Mouse (Mus musculus) intestine, postnatal 0 days (tissue): ENCODE measurements around the gene Nfx1. TPM values are rescaled to one million over a fixed set of nuclear protein-coding genes. Genes with fewer than 3 reads are reported as not detected.
A peak's percentile ranks its signal among the peaks of the same experiment; 100 is the strongest.

Source experiments
- ATAC-seq: fragments of 200-750 bp; cut with Nextera tagmentation; 2 replicates; pipeline ENCODE4 v1.8.0; 2017; ENCODE audit warnings: mild to moderate bottlenecking, moderate TSS enrichment, moderate library complexity
- H3K27ac ChIP-seq: fragments of 300-500 bp; sonication (generic); 2 replicates; pipeline ENCODE4 v1.5.1; 2014; ENCODE audit warnings: mild to moderate bottlenecking, low read depth, low read length, moderate library complexity
- H3K27me3 ChIP-seq: fragments of 300-500 bp; sonication (generic); replicated peaks from 2 replicates; pipeline ENCODE4 v1.6.1; 2014; ENCODE audit warnings: low read length, mixed read lengths; ENCODE audit not compliant: control insufficient read depth, insufficient read depth
- H3K36me3 ChIP-seq: fragments of 300-500 bp; sonication (generic); 2 replicates; pipeline ENCODE4 v1.6.1; 2014; ENCODE audit warnings: mild to moderate bottlenecking, moderate library complexity; ENCODE audit not compliant: control insufficient read depth, insufficient read depth
- H3K4me1 ChIP-seq: fragments of 300-500 bp; sonication (generic); replicated peaks from 2 replicates; pipeline ENCODE4 v1.6.1; 2014; ENCODE audit warnings: antibody characterized with exemption, low read length, mixed read lengths; ENCODE audit not compliant: control insufficient read depth, insufficient read depth
- H3K4me2 ChIP-seq: fragments of 300-500 bp; sonication (generic); replicated peaks from 2 replicates; pipeline ENCODE4 v1.6.1; 2014; ENCODE audit warnings: low read depth, mild to moderate bottlenecking, moderate library complexity
- H3K4me3 ChIP-seq: fragments of 300-500 bp; sonication (generic); 2 replicates; pipeline ENCODE4 v1.5.1; 2014; ENCODE audit warnings: low read depth, low read length
- H3K9ac ChIP-seq: fragments of 300-500 bp; sonication (generic); 2 replicates; pipeline ENCODE4 v1.6.1; 2014; ENCODE audit warnings: mild to moderate bottlenecking, low read depth, low read length
- H3K9me3 ChIP-seq: fragments of 300-500 bp; sonication (generic); 2 replicates; pipeline ENCODE4 v1.6.1; 2016; ENCODE audit warnings: mixed run types; ENCODE audit not compliant: control insufficient read depth
- CTCF ChIP-seq: sonication (generic); IDR thresholded peaks from 2 replicates; pipeline ENCODE4 v1.5.1; 2016; ENCODE audit warnings: low read depth, mild to moderate bottlenecking, control low read depth, antibody characterized with exemption, moderate library complexity
- WGBS: fragments of 180-500 bp; shearing (Covaris S2); extraction: QIAGEN DNeasy Blood & Tissue Kit; methylation state at CpG from one replicate; pipeline ENCODE4 v1.1.7; 2014; 5-methylcytosine and 5-hydroxymethylcytosine counted together
- polyA plus RNA-seq: library from polyadenylated mRNA; unstranded; fragments of >200 nt; fragmentation: Nextera tagmentation; extraction: Ambion mirVana; gene quantifications from 2 replicates; pipeline ENCODE4 v1.2.1, GENCODE M21; 2015

Gene Nfx1
- polyA plus RNA-seq, 1 experiment from 2014 or later: 25.9 TPM

DNA sequence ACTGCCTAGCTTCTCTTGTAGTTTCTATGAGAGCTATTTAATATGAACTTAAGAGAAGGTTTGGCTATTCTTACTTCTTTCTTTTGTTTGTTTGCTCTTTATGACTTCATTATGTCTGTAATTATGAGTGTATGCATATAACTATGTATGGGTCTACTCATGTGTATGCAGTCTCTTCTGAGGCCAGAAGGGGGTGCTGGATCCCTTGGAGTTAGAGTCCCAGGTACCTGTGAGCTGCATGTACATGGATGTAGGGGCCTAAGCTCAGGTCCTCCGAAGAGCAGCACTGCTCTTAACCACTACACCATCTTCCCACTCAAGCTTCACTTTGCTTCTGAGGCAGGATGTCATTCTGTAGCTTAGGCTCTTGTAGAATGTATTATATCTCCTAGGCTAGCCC, 17.2 kb upstream of the Nfx1 start:
- peak; percentile 65 for TF ChIP-seq CTCF
- Histone ChIP-seq H3K27me3 (no peaks in the 10 kb centered on the region), H3K9me3 (no peaks in the 10 kb centered on the region), H3K36me3 (peaks cover 68% of the 10 kb centered on the region), H3K4me2 (no peak overlapping the region), H3K27ac (no peak overlapping the region), H3K4me1 (peaks cover 5% of the 10 kb centered on the region; the same call in 1 of the 2 replicates), H3K9ac (no peak overlapping the region), H3K4me3 (no peak overlapping the region)
- 88% methylated on average over 1 of the region's 1 CpGs for WGBS
- no peak for ATAC-seq

DNA sequence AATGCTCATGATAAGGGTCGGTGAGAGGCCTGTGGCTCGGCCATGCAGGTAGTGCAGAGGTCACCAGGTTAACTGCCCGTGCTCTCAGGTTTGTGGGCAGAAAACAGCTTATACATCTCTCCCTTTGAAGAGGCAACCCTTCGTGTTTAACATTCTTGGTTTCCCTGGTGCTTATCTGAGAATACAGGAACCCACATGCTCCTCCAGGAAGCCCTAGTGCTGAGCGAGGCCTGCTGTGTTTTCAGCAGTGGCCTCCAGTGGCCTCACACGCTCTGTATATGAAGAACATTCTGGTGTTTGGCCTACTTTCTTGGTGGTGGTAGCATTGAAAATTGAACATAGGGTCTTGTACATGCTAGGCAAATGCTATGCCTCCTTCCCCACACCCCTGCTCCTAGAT, 14.8 kb upstream of the Nfx1 start:
- WGBS: 78% methylated on average over 6 of the region's 6 CpGs
- no peak for TF ChIP-seq CTCF
- no peak overlapping the region for H3K9ac ChIP-seq
- peaks cover 85% of the 10 kb centered on the region for H3K36me3 ChIP-seq
- no peaks in the 10 kb centered on the region for H3K4me1 ChIP-seq
- no peak overlapping the region for H3K4me2 ChIP-seq
- H3K27ac ChIP-seq: no peak overlapping the region
- H3K4me3 ChIP-seq: no peak overlapping the region
- H3K27me3 ChIP-seq: no peaks in the 10 kb centered on the region
- H3K9me3 ChIP-seq: no peaks in the 10 kb centered on the region
- ATAC-seq: no peak

DNA sequence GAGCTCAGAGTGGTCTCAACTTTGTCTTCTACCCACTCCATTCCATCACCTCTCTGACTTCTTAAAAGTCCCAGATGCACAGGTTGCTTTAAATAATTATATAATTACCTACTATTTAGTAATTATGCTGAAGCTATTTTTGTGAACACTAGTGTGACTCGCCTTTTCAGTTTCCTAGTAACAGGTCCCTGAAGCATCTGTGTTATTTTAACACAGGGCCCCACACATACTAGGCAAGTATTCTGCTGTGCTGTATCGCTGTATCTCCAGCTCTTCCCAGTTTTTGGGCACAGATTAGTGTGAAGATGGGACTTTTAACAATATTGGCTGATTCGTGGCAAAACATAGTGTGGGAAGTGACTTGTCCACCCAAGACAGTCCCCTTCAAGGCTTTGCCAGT, 7.2 kb upstream of the Nfx1 start:
- WGBS: 93% methylated on average over 3 of the region's 3 CpGs
- Histone ChIP-seq H3K9me3 (no peaks in the 10 kb centered on the region), H3K4me1 (no peaks in the 10 kb centered on the region), H3K36me3 (peaks cover 70% of the 10 kb centered on the region), H3K4me2 (no peak overlapping the region), H3K9ac (no peak overlapping the region), H3K27me3 (no peaks in the 10 kb centered on the region), H3K27ac (no peak overlapping the region), H3K4me3 (no peak overlapping the region)
- no peak for TF ChIP-seq CTCF
- no peak for ATAC-seq

DNA sequence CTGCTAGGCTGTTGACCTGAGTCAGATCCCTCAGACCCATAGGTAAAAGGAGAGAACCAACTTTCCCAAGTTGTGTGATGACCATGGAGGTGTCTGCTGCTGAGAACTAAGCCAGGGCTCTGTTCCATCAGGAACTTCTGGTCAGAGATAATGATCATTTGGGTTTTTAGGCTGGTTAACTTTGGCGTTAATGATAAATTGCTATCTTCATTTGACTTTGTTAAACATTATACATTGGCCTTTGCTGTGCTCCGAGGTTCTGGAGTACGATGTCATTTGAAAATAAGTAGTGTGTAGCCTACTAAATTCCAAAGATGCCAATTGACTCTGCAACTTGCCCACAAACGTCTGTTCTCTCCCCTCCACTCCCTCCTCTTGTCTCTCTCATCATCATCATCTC, 1.5 kb upstream of the Nfx1 start:
- Histone ChIP-seq H3K9ac (no peak overlapping the region), H3K9me3 (no peaks in the 10 kb centered on the region), H3K4me2 (no peak overlapping the region), H3K4me3 (no peak overlapping the region), H3K4me1 (0 out of 2 replicates have a peak, but pooled peaks cover 6% of the 10 kb centered on the region), H3K36me3 (peaks cover 18% of the 10 kb centered on the region), H3K27me3 (no peaks in the 10 kb centered on the region), H3K27ac (peak overlapping the region; percentile 98; the same call in 1 of the 2 replicates)
- TF ChIP-seq CTCF: no peak
- ATAC-seq: no peak
- 35% methylated on average over 4 of the region's 4 CpGs for WGBS

DNA sequence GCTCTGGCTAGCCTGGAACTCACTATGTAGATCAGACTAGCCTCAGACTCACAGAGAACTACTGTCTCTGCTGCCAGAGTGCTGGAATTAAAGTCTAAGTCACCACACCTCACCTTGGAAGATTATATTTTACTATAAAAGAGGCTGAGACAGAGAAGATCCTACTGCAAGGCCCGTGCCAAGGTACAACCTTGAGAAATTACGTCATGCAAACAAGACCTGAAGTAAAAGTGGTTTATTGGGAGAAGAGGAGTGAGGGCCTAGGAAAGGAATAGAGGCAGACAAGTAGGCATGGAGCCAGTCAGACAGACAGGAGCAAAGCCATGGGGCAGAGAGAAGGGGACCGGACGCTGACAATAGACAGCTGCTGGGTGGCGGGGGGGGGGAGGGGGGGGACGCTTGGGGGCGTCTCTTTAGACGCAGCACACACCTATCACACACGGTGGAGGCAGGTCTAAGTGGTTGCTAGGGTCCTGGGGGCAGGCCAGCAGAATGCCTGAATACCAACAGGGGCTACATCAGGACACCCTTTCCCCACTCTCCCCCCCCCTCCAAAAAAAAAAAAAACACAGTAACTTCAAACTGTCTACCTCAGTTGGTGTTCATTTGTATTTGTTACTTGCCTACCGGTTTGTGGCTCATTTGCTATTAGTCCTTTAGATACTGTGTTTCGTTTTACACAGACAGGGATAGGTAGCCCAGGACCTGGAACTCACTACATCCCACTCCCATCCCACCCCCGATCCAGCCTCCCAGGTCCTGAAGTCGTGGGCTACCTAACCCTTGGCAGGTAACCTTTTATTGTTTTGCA, 720 bp upstream of the Nfx1 start:
- Histone ChIP-seq H3K36me3 (peaks cover 14% of the 10 kb centered on the region), H3K4me3 (peak overlapping the region; percentile 98), H3K4me1 (0 out of 2 replicates have a peak, but pooled peaks cover 6% of the 10 kb centered on the region), H3K4me2 (peak overlapping the region; percentile 79), H3K27ac (peak overlapping the region; percentile 98), H3K9ac (peak overlapping the region; percentile 85), H3K27me3 (no peaks in the 10 kb centered on the region), H3K9me3 (no peaks in the 10 kb centered on the region)
- TF ChIP-seq CTCF: no peak
- ATAC-seq: peak; percentile 21; the same call in 1 of the 2 replicates
- WGBS: 10% methylated on average over 9 of the region's 13 CpGs

DNA sequence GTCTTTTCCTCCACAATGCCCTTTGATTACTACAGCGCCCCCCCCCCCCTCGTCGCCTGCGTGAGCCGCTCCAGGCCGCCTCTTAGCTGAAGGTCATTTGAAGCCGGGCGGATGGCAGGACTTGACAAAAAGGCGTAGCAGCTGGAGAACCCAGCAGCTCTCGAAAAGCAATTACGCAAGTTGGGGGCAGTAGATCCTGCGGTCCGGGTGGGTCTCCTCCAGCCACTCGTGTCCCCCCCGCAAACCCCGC, 189 bp upstream of the Nfx1 start:
- H3K36me3 ChIP-seq: peaks cover 14% of the 10 kb centered on the region
- peak overlapping the region; percentile 98 for H3K4me3 ChIP-seq
- peak overlapping the region; percentile 98 for H3K27ac ChIP-seq
- peak overlapping the region; percentile 79 for H3K4me2 ChIP-seq
- H3K9ac ChIP-seq: peak overlapping the region; percentile 85
- H3K27me3 ChIP-seq: no peaks in the 10 kb centered on the region
- H3K4me1 ChIP-seq: 0 out of 2 replicates have a peak, but pooled peaks cover 6% of the 10 kb centered on the region
- TF ChIP-seq CTCF: no peak
- H3K9me3 ChIP-seq: no peaks in the 10 kb centered on the region
- under 1% methylated on average over 15 of the region's 16 CpGs for WGBS
- peak; percentile 60 for ATAC-seq
